Mouse (Mus musculus): ENCODE results near the gene Prkra.

DNA sequence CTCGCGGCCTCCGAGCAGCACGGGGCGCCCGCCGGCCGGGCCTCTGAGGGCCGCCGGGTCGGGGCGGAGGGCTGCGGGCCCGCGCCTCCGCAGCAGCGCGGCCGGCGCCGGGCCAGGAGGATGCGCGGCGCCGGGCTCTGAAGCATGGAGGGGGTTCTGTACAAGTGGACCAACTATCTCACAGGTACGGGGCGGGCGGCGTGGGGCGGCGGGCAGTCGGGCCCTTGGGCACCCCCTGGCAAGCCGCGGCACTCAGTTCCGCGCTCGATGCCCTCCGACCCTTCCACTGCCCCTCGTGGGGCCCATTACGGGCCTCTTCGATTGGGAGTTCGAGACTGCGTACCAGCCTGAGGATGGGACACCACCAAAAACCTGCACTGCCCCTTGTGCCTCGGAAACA lies 27.6 kb upstream of the Prkra start:
- TF ChIP-seq POLR2A (IDR thresholded peaks at IDR 0.05; ENCODE audit: borderline replicate concordance, extremely low read depth, low read depth, low read length) (no peak), CTCF (IDR thresholded peaks at IDR 0.05; ENCODE audit: insufficient read depth, low read length) (no peak)

Measured in lung, adult 2 months (tissue).